Mouse (Mus musculus) layer of hippocampus, postnatal 10 days (tissue): ENCODE measurements around the gene Wapl. TPM values are rescaled to one million over a fixed set of nuclear protein-coding genes. Genes with fewer than 3 reads are reported as not detected.

Source experiments
- DNase-seq, 2 experiments: peaks; one replicate each; pipeline ENCODE4 v3.0.0; 2021; ENCODE audit warnings: low spot score in 2 of 2
- total RNA-seq, 2 experiments: library from RNA; stranded (reverse); gene quantifications; 2 replicates each; pipeline ENCODE4 v1.2.3; 2021

Wapl gene
- total RNA-seq, 2 experiments from 2014 or later = 42.2 to 43.5 TPM

DNA sequence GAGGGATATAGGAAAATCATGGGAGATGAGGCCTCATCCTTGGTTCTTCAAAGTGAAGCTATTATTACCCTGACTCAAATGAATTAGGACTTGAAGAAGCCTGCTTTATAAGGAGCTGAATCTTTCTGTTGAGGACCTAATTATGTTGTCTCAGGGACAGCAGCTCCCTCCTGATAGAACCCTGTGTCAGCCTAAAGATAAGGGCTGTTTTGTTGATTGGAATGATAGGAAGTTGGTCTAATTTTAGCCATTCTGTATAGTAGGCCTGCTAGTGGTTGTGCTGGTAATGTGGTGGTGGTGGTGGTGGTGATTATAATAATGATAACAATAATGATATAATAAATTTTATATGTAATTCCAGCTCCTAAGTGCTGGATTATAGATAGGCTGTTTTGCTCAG, 11.3 kb downstream of the Wapl start:
- no peak for DNase-seq

GRCm38 (mm10) chr14:34693970-34694369, 20.2 kb downstream of the Wapl start:
- DNase-seq = no peak

- no peak for DNase-seq
These were observed 23.6 kb downstream of the Wapl start for GRCm38 (mm10) chr14:34697376-34697775.

DNA sequence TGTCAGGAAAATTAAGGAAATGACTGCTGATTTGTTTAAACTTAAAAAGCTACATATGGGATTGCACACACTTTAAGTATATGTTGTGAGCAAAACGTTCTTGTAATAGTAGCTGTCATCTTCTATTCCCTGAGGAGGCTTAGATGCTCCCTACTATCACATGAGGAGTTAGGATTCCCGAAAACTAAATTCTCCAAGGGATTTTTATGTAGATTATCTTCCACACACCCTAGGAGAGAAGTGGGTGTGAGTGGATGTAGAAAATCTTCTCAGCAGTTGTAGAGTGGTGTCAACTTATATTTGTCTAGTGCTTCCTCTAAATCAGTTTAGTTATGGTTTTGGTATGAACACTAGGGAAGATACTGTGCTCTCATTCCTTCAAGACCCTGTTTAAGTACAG, 36.5 kb downstream of the Wapl start:
- no peak for DNase-seq

DNA sequence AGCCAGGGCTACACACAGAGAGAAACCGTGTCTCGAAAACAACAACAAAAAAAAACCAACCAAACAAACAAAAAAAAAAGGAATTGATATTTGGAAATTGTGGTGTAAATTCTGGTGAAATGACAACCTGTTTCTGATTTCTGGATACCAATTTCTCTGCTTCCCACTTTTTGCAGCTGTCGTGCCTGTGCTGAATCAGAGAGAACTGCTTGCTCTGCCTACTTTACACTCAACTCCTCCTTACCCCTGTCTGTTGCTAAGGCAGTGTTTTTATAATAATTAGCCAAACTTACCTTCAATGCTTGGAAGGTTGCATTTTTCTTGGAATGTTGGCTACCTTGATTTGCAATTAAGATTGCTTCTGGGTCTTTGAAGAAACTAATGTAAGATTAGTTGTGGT, 38.3 kb downstream of the Wapl start:
- DNase-seq = no peak

DNA sequence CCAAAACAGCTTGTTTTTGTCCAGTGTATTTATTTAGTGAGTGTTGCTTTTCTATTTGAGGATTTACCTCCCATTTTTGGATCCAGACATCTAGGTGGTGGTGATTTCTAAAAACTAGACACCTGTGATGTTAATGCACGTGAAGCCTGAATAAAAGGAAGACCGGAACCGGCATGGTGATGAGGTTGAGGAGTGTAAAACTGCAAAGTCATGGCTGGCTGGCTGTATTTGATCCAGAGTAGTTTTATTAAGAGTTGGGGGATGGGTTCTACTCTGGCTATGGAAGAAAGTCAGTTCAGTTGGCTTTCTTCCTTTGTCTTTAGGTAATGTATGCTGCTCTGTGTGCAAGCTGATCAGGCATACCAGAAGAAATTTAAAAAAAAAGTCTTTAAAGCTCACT, 39.1 kb downstream of the Wapl start:
- no peak for DNase-seq

DNA sequence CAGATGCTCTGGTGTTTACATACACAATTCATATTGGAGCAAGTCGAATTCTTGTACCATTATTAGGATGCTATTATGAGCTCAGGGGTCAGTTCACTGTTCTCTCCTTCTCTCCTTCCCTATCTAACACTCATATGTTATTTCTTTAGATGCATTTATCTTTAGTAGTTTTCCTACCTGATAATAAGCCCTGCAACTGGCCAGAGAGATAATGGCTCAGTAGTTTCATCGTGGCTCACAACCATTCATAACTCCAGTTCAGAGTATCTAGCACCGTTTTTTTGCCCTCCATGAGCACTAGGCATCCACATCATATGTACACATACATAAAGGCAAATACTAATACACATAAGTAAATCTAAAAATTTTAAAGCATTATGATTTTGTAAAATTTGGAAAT, 44.4 kb downstream of the Wapl start:
- no peak for DNase-seq

DNA sequence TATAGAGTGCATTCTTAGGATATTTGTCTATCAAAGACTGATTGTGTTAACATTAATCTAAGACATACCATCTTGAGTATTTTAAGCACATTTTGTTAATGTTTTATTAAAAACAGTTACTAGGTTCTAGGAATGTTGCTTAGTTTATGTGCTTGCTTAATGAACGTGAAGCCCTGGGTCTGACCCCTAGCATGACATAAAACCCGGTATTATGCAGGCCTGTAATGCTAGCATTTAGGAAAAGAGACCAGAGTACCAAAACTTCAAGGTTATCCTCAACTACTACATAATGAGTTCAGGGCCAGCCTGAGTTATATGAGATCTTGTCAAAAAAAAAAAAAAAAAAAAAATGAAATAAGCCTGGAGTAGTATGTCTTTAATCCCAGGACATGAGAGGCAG, 54.0 kb downstream of the Wapl start:
- DNase-seq = no peak

- DNase-seq = no peak
These were observed 61.7 kb downstream of the Wapl start for GRCm38 (mm10) chr14:34735405-34735804.

GRCm38 (mm10) chr14:34745401-34745800, 71.7 kb downstream of the Wapl start:
- DNase-seq = no peak

DNA sequence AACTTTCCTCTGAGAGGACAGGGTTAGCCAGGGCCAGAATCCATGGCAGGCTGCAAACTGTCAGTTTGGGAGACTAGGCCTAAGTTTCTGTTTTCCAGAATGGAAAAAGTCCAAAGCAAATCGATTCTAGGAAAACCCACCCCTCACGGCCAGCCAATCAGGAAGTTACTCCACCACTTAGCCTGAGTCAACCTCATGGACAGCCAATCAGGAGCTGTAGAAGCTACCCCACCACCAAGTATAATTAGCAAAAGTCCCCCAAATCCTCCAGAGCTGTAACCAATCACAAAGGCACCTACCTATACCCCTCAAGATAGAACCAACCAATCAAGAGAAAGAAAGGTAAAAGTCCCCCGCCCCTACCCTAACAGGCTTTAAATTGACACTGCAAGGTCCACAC, 82.0 kb downstream of the Wapl start:
- DNase-seq = no peak

GRCm38 (mm10) chr14:34759938-34760337, 86.2 kb downstream of the Wapl start:
- DNase-seq = no peak

- DNase-seq = no peak
These were observed 87.6 kb downstream of the Wapl start for GRCm38 (mm10) chr14:34761082-34761959.

GRCm38 (mm10) chr14:34762682-34763081, 89.0 kb downstream of the Wapl start:
- DNase-seq = no peak

DNA sequence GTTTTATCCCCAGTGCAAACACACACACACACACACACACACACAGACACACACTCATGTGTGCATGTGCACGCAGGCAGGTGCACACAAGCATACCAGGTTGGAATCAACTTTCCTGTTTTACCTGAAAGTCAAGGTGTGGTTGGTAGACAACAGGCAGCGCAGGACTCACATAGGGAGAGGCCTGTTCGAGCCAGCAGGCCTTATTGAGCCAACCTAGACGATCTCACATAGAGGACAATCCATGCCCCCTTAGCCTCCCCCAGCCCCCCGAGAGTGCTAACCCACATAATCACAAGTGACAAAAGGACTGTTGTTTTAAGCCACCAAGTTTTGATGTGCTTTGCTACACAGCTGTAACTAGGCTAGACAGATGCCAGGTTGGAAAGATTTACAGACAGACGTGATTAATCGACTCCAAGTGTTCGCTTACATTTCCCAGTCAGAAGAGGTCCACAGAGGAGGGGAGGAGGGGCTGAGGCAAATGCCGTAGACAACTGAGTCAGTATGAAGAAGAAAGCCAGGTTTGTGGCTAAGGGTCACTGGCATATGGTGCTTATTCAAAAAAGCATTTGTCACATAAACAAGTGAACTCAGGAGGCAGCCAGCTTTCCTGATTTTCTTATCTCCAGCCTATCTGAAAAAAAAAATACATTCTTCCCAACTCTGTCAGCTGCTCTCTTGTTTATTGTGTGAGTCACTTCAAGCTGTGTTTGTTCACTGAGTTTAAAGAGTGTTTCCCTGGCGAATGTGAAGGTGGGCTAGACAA, 90.2 kb downstream of the Wapl start:
- no peak for DNase-seq

DNA sequence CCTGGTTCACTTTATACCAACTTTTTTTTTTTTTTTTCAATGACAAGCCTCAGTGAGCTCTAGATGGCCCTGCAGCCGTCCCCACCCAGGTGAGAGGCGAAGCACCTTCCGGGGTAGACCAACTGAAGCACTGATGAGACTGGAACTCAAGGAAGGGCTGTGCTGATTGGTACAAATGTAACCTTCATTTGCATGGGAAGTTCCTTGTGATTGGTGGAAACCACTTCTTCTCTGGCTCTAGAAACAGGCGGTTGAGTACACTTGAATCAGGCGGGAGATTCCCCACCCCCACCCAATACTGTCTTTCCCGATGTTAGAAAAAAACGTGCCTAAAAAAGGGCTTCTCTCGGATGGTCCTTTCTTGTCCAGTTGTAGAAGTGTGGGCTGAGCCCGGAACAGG, 91.2 kb downstream of the Wapl start:
- no peak for DNase-seq

GRCm38 (mm10) chr14:34765380-34765779, 91.7 kb downstream of the Wapl start:
- DNase-seq = no peak

DNA sequence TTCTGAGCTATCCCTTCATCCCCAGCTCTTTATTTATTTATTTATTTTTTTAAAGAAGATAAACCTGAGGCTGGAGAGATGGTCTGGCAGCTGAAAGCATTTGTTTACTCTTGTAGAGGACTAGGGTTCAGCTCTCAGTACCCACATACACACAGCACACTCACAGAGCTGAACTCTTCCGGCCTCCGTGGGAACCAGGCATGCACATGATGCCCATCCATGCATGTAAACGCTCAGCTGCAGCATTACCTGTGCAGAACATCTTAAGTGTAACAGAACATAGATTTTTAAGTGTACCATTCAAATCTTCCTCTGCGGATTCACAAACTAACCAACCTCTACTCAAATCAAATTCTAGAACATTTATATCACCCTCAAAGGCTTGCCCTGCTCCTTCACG, 92.5 kb downstream of the Wapl start:
- no peak for DNase-seq

DNA sequence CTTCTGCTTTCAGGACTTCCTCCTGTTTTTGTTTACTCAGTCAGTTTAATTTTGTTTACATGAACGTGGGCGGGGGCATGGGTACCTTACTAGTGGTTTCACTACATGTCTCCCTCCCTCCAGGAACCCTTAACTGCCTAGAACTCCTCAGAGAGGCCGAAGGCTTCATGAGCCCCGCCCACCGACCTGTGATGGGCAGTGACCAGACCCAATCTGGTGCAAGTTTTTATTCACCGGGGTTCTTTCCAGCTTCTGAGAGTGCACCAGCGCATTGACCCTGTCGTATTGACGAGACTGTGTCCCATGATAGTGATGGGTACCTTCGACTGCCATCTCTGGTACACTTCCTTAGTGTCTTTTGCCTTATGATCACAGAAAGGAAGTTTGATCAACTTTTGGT, 94.6 kb downstream of the Wapl start:
- DNase-seq = peak; percentile 65 to 75

DNA sequence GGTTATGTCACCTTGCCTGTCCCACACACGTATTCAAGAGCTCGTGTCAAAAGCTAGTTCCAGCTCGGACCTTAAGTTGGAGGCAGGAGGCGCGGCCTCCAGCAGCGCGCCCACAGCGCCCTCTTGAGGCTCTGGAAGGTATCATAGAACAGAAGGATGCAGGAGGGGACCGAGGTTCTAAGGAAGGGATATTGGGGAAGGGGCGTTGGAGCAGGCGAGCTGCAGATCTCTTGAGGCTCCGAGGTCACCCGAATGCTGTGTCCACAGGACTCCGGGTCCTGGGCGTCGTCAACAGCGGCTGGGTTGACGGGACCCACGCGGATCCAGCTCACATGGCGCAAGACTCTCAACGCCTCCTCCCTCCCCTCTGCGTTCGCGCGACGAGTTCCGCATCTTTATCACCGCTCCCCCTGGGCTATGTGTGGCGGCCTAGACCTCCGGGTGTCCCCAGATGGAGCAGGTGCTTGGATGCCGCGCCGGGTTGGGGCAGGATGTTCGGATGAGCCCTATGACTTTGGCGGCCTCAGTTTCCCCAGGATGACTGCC, 95.4 kb downstream of the Wapl start:
- DNase-seq = peak; percentile 77 to 83

GRCm38 (mm10) chr14:34769567-34770158, 95.9 kb downstream of the Wapl start:
- DNase-seq = peak; percentile 30 to 50

GRCm38 (mm10) chr14:34770467-34770866, 96.7 kb downstream of the Wapl start:
- no peak for DNase-seq
